Mouse (Mus musculus) erythroblast, embryonic 14.5 days (primary cell): ENCODE results near the gene Diras2.

Experiments used
- GATA1 ChIP-seq: IDR thresholded peaks from 2 replicates; pipeline ENCODE4 v1.6.1; 2012; ENCODE audit warnings: low read length, inconsistent platforms, mixed read lengths
- TAL1 ChIP-seq: IDR thresholded peaks from 3 replicates; pipeline ENCODE4 v1.6.1; 2012; ENCODE audit warnings: low read length, inconsistent platforms, mixed read lengths

- TF ChIP-seq GATA1 = no peak
- no peak for TF ChIP-seq TAL1
These were observed 15.2 kb upstream of the Diras2 start for GRCm38 (mm10) chr13:52546288-52546687.
